Mouse (Mus musculus): ENCODE data around the gene Dgkb. TPM values are rescaled to one million over a fixed set of nuclear protein-coding genes. Genes with fewer than 3 reads are reported as not detected.
A peak's percentile ranks its signal among the peaks of the same experiment; 100 is the strongest.

The Dgkb gene
- polyA plus RNA-seq, 1 experiment, result 0.07 TPM

GRCm38 (mm10) chr12:37880042-37881017 is 62.8 kb downstream of the Dgkb start:
- no peak overlapping the region for H3K27ac ChIP-seq (ENCODE audit: control insufficient read depth, insufficient read depth, low read depth, low read length)
- TF ChIP-seq CTCF (IDR thresholded peaks at IDR 0.05; ENCODE audit: control insufficient read depth, insufficient read depth, insufficient replicate concordance, low read depth, low read length) (no peak), POLR2A (IDR thresholded peaks at IDR 0.05; ENCODE audit: control insufficient read depth, low read depth, low read length) (no peak)
- no peaks in the 10 kb centered on the region for H3K27me3 ChIP-seq (ENCODE audit: control insufficient read depth, insufficient read depth, low read length)
- peaks cover 9% of the 10 kb centered on the region for H3K4me1 ChIP-seq (ENCODE audit: control insufficient read depth, insufficient read depth, low read length)
- peak overlapping the region; percentile 60 for H3K4me3 ChIP-seq (ENCODE audit: control insufficient read depth, low read depth, low read length)
- H3K36me3 ChIP-seq (ENCODE audit: control insufficient read depth, insufficient read depth, low read length), result no peaks in the 10 kb centered on the region

DNA sequence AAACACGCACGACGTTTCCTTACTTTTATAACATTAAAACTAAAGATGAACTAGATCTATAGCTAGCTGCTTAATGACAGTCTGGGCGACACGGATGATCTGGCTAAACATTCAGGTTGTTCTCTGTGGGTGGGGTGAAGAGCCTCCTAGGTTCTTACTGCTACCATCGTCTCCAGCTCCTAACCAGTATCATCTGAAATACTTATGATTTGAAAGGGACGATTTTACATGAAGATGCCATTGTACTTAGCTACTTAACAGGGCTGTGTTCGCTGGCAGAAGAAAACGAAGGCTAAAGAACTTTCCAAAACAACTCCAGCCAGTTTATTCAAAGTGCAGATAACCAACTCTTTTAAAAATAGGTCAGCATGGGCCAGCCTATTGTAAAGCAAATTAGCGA is 63.9 kb downstream of the Dgkb start:
- Histone ChIP-seq H3K36me3 (ENCODE audit: control insufficient read depth, insufficient read depth, low read length) (no peaks in the 10 kb centered on the region), H3K4me3 (ENCODE audit: control insufficient read depth, low read depth, low read length) (no peak overlapping the region)

GRCm38 (mm10) chr12:37882796-37883195 is 65.3 kb downstream of the Dgkb start:
- no peaks in the 10 kb centered on the region for H3K36me3 ChIP-seq (ENCODE audit: control insufficient read depth, insufficient read depth, low read length)
- H3K27ac ChIP-seq (ENCODE audit: control insufficient read depth, insufficient read depth, low read depth, low read length), result no peak overlapping the region
- TF ChIP-seq CTCF (IDR thresholded peaks at IDR 0.05; ENCODE audit: control insufficient read depth, insufficient read depth, insufficient replicate concordance, low read depth, low read length) (no peak), POLR2A (IDR thresholded peaks at IDR 0.05; ENCODE audit: control insufficient read depth, low read depth, low read length) (no peak)
- no peaks in the 10 kb centered on the region for H3K27me3 ChIP-seq (ENCODE audit: control insufficient read depth, insufficient read depth, low read length)
- H3K4me1 ChIP-seq (ENCODE audit: control insufficient read depth, insufficient read depth, low read length), result peaks cover 9% of the 10 kb centered on the region
- H3K4me3 ChIP-seq (ENCODE audit: control insufficient read depth, low read depth, low read length), result no peak overlapping the region

More for the DNA sequence above, 63.9 kb downstream of the Dgkb start:
- Histone ChIP-seq H3K4me1 (ENCODE audit: control insufficient read depth, insufficient read depth, low read length) (peaks cover 9% of the 10 kb centered on the region), H3K27me3 (ENCODE audit: control insufficient read depth, insufficient read depth, low read length) (no peaks in the 10 kb centered on the region), H3K27ac (ENCODE audit: control insufficient read depth, insufficient read depth, low read depth, low read length) (no peak overlapping the region)
- TF ChIP-seq POLR2A (IDR thresholded peaks at IDR 0.05; ENCODE audit: control insufficient read depth, low read depth, low read length), result no peak
- TF ChIP-seq CTCF (IDR thresholded peaks at IDR 0.05; ENCODE audit: control insufficient read depth, insufficient read depth, insufficient replicate concordance, low read depth, low read length), result no peak

GRCm38 (mm10) chr12:37883781-37884180 is 66.3 kb downstream of the Dgkb start:
- TF ChIP-seq CTCF (IDR thresholded peaks at IDR 0.05; ENCODE audit: control insufficient read depth, insufficient read depth, insufficient replicate concordance, low read depth, low read length), result no peak
- TF ChIP-seq POLR2A (IDR thresholded peaks at IDR 0.05; ENCODE audit: control insufficient read depth, low read depth, low read length), result no peak
- no peak overlapping the region for H3K27ac ChIP-seq (ENCODE audit: control insufficient read depth, insufficient read depth, low read depth, low read length)
- H3K36me3 ChIP-seq (ENCODE audit: control insufficient read depth, insufficient read depth, low read length), result no peaks in the 10 kb centered on the region
- peaks cover 9% of the 10 kb centered on the region for H3K4me1 ChIP-seq (ENCODE audit: control insufficient read depth, insufficient read depth, low read length)
- H3K27me3 ChIP-seq (ENCODE audit: control insufficient read depth, insufficient read depth, low read length), result no peaks in the 10 kb centered on the region
- H3K4me3 ChIP-seq (ENCODE audit: control insufficient read depth, low read depth, low read length), result no peak overlapping the region

DNA sequence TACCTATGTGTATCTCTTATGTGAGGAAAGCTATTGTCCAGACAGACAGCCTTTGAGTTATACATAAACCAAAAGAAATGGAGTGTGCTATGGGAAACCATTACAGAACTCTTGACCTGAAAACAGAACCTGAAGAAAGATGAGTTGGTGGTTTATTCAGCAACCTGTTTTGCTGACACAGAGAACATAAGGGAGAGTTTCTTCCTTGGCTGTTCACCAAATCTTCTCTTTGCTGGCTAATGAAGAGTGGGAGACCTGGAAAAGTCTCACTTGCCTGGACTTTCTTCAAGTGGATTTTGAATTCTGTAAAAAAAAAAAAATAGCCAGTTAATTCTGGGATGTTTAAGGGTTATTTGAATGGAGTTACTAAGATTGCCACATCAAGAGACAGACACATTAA is 71.1 kb downstream of the Dgkb start:
- H3K27me3 ChIP-seq (ENCODE audit: control insufficient read depth, insufficient read depth, low read length), result no peaks in the 10 kb centered on the region

GRCm38 (mm10) chr12:37889431-37889830 is 71.9 kb downstream of the Dgkb start:
- H3K27me3 ChIP-seq (ENCODE audit: control insufficient read depth, insufficient read depth, low read length), result no peaks in the 10 kb centered on the region
- TF ChIP-seq CTCF (IDR thresholded peaks at IDR 0.05; ENCODE audit: control insufficient read depth, insufficient read depth, insufficient replicate concordance, low read depth, low read length), result no peak
- no peaks in the 10 kb centered on the region for H3K36me3 ChIP-seq (ENCODE audit: control insufficient read depth, insufficient read depth, low read length)
- H3K4me3 ChIP-seq (ENCODE audit: control insufficient read depth, low read depth, low read length), result no peak overlapping the region
- H3K27ac ChIP-seq (ENCODE audit: control insufficient read depth, insufficient read depth, low read depth, low read length), result no peak overlapping the region
- no peaks in the 10 kb centered on the region for H3K4me1 ChIP-seq (ENCODE audit: control insufficient read depth, insufficient read depth, low read length)

More for the DNA sequence above, 71.1 kb downstream of the Dgkb start:
- TF ChIP-seq CTCF (IDR thresholded peaks at IDR 0.05; ENCODE audit: control insufficient read depth, insufficient read depth, insufficient replicate concordance, low read depth, low read length) (no peak), POLR2A (IDR thresholded peaks at IDR 0.05; ENCODE audit: control insufficient read depth, low read depth, low read length) (no peak)
- no peak overlapping the region for H3K27ac ChIP-seq (ENCODE audit: control insufficient read depth, insufficient read depth, low read depth, low read length)
- no peaks in the 10 kb centered on the region for H3K4me1 ChIP-seq (ENCODE audit: control insufficient read depth, insufficient read depth, low read length)
- no peak overlapping the region for H3K4me3 ChIP-seq (ENCODE audit: control insufficient read depth, low read depth, low read length)
- H3K36me3 ChIP-seq (ENCODE audit: control insufficient read depth, insufficient read depth, low read length), result no peaks in the 10 kb centered on the region

GRCm38 (mm10) chr12:37891336-37891735 is 73.8 kb downstream of the Dgkb start:
- H3K4me1 ChIP-seq (ENCODE audit: control insufficient read depth, insufficient read depth, low read length), result no peaks in the 10 kb centered on the region
- no peak overlapping the region for H3K4me3 ChIP-seq (ENCODE audit: control insufficient read depth, low read depth, low read length)
- H3K36me3 ChIP-seq (ENCODE audit: control insufficient read depth, insufficient read depth, low read length), result no peaks in the 10 kb centered on the region
- TF ChIP-seq CTCF (IDR thresholded peaks at IDR 0.05; ENCODE audit: control insufficient read depth, insufficient read depth, insufficient replicate concordance, low read depth, low read length) (no peak), POLR2A (IDR thresholded peaks at IDR 0.05; ENCODE audit: control insufficient read depth, low read depth, low read length) (no peak)
- no peaks in the 10 kb centered on the region for H3K27me3 ChIP-seq (ENCODE audit: control insufficient read depth, insufficient read depth, low read length)
- H3K27ac ChIP-seq (ENCODE audit: control insufficient read depth, insufficient read depth, low read depth, low read length), result no peak overlapping the region

All from testis, adult 2 months (tissue).